Mouse (Mus musculus) Muller cell, postnatal 12 days (primary cell): ENCODE data around the gene Kif2c.

ENCODE experiments used
- DNase-seq: peaks from one replicate; pipeline ENCODE4 v3.0.0-alpha.2; 2015; ENCODE audit errors: inconsistent ontology term

Kif2c gene

DNA sequence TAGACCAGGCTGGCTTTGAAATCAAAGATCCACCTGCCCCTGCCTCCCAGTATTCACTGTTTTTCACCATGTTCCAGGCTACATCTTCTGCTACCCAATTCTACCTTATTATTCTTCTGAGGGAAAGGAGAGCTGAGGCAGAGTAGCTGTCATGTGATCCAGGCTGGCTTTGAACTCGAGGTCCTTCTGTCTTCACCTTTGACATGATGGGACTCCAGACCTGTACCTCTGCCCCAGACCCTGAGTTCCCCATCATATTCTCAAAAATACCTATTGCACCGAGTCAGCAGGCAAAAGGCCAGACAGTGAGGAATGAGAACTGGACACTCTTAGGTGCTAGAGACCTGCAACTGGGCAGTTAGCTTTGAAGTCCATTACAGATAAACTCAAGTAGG lies 47.8 kb downstream of the Kif2c start:
- no peak for DNase-seq

DNA sequence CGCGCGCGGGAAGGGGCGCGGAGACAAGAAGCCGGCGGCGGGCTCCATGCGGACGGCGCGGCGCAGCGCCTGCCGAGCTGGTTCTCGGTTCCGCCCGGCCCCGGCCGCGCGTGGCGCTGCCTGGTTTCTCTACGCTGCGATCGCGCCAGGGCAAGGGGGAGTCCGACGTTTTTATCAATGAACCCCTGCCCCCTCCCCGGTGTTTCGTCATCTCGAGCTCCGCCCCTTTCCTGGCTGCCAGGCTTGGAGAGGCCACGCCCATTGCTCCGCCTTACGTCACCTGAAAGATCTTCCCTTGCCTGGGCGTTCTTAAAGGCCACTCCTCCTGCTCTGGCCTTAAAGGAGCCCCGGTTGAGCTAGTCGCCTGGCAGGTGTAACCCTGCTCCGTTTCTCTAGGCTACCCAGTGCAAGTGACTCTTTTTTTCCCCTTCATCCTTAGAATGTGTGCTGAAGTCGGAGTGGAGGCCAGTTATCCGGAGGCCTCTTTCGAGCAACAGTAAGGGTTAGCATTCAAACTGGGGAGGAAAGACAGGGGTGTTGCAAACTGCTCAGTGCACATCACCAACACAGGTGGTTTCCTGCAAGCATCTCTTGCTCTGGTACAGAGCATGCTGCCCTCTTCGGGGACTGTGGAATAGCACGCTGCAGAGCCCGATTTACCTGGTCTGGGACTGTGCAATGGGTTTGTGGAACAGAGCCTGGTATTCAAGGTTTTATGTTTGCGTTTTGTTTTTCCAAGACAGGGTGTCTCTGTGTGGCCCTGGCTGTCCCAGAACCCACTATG lies 48.4 kb downstream of the Kif2c start, which contains the start of gene Plk3:
Gene Plk3, minus strand, starts transcription at position 147 of the 784 bp plus-strand sequence.
- DNase-seq = peak; percentile 97

DNA sequence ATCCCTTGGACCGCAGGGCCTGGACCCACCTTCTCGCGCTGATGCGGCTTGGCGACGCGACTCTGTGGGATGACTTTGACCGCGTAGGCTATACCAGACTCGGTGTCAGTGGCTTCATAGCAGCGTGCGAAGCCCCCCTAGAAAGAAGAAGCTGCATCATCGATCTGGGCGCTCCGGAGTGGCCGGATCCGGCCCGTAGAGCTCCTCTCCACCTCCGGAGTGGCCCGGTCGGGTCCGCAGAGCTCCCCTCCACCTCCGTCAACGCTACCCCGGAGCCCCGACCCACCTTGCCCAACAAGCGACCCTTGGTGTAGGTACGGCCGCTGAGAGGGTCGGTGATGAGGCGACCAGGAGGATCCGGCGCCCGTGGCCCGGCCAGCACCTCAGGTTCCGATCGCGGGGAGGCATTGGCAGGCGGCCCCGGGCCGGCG lies 49.1 kb downstream of the Kif2c start:
- peak; percentile 35 for DNase-seq

DNA sequence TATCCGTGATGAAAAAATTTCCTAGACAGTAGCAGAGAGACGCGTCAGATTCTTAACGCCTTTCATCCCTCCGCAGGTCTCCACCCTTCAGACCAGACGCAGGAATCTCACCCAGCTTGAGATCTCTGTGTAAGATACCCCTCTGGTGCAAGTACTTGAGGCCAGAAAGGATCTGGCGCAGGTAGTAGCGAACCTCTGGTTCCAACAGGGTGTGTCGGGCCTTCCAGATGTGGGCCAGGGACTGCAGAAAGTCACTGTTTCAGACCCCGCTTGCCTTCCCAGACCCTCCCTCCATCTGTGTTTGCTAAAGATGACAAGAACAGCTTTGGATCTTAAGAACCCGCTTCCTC lies 49.7 kb downstream of the Kif2c start:
- DNase-seq = no peak

DNA sequence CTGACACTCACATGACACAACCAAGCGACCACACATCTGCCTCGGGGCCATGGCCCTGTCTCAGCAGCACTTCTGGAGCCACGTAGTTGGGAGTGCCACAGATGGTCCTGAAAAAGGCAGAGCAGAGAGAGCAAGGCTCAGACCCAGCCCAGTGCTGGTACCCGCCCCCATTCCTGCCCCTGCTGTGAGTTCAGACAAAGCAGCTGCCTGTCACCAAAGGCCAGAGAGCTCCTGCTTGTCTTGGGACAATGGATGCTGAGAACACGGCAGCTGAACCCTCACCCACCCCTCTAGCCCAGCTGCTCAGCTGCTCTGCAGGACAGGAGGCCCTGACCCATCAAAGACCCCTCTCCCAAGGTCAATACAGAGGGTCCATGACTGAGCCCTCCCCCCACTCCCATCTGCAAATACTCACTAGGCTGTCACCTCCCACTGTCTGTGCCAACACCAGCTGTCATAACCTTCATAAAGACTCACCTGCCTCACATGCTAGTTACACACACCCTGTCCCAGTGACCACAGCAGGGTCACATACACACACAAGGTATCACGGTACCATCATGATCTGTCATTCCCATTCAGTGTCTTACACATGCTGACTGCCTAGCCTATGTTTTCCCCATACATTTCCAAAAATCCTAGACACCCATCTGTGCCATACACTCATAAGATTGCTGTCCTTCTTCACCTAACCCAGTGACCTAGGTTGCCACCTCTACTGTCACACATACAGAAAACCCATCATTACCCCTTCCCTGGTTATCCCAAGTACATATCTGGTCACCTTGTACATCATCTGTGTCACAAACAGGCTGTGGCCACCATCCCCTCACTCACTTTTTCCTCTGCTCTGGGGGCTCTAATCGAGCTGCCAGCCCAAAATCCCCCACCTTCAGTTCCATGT lies 50.3 kb downstream of the Kif2c start:
- peak; percentile 76 for DNase-seq

DNA sequence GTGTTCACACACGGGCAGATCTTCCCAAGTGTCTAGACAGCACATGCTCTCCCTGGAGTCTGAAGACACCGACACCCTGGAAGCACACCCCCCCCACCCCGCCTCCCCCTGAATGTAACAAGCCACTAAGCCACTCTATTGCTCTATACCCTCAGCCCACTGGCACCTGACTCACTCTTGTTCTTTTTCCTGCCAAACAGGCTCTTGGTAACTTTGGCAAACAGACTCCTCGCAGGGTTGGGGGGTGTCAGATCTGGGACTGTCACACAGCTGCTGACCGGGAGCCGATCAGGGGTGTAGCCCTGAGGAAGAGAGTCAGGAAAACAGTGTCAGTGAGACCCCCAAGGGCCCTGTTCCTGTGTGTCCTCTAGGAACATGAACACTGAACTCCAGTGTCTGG lies 51.2 kb downstream of the Kif2c start:
- DNase-seq = peak; percentile 36

DNA sequence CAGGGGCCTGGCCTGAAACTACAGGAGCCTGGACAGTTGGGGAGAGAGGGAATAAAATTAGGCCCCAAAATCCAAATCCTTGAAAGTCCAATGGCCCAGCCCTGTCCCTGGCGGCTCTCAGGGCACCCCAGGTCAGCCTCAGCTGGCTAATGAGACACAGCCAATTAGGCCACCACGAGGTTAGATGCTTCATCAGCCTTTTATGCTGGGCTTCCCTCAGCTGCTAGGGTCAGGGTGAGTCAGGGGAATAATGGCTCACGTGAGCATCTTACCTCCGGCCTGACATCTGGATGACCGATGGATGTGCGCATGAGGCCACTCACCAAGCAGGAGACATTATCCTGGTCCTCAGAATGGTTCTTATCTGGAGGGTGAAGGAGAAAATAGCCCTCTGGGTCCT lies 51.6 kb downstream of the Kif2c start:
- DNase-seq = peak; percentile 60

DNA sequence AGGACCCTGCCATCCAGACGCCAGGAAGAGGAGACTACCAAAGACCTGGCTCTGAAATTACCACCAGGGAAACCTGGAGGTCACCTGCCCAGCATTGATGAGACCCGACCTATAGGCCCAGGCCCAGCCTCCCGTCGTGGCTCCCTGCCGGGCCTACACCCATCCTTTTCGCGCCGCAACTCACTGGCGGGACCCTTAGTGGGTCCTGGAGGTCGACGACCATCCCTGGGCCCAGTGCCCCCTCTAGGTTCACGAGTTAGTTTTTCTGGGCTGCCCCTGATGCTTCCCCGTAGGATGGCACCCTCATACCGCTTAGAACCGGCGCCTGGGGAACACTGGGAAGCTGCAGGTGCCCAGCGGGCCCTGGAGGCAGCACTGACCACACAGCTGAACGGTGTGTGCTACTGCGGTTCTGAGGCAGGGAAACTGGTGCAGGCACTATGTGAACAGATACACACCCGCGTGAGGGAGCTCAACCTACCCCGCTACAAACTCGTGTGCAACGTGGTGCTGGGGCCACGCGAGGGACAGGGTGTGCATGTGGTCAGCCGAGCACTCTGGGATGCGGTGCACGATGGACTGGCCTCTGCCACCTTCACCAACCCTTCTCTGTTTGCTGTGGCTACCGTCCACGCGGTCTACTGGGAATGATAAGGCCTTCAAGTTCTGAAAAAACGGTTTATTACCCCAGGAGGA lies 54.3 kb downstream of the Kif2c start:
- no peak for DNase-seq

DNA sequence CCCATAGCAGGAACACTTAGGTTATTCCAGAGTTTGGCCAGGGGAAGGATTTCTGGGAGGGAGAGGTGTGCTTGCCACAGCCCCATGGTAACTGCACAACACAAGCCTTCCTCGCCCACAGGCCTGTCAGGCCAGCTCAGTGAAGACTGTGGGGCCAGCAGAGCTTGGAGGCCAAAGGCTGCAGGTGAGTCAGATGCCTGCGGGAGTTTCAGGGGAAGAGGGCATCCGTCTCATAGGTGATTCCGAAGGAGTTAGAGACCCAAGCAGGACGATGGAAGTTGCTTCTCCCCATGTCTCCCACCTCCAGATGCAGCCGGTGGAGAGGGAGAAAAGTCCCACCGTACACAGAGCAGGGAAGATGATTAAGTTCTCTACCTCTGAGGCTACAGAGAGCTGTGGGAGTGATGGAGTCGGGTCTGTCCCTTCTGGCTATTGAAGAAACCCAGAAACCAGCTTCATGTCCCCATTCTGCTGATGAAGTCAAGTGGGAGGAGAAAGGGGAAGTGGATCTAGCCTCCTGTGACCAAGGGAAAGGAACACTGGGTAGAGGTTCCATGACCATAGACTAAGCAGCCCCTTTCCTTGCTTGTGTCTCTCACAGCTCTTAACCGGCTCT lies 55.7 kb downstream of the Kif2c start, which contains the start of gene Tctex1d4:
Gene Tctex1d4, plus strand, starts transcription at position 120 of the 616 bp plus-strand sequence.
- no peak for DNase-seq

DNA sequence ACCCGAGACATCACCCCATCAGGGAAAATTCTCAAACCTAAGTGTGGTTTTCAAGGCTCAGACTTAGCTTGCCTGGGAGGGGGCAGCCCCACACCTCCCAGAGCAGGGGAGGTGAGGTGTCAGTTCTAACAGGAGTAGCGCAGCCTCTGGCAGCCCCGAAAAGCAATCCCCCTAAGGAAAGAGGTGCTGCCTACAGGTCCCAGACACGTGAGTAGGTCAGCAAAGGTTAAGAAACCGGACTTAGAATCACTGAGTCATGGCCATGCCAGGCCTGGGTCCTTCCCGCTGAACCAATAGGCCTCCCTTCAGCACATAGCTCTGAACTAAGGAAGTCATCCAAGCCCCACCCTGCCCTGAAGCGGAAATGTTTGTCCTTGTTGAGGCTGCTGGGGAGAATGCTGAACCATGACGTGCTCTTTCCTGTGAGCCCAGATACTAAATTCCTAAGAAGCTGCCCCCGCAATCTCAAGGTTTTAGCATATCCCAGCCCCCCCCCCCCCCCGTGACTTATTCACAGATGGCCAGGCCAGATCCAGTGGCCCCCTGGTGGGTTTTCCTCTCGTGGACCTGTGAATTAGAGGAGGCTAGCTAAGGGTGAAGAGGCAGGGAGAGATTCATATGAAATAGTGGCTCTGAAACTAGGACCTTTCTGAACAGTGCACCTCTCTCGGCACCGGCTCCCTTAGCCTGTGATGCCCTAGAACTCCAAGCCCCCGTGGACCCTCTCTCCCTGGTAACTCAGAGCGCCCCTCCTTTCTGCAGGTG lies 56.3 kb downstream of the Kif2c start:
- DNase-seq = peak; percentile 58

DNA sequence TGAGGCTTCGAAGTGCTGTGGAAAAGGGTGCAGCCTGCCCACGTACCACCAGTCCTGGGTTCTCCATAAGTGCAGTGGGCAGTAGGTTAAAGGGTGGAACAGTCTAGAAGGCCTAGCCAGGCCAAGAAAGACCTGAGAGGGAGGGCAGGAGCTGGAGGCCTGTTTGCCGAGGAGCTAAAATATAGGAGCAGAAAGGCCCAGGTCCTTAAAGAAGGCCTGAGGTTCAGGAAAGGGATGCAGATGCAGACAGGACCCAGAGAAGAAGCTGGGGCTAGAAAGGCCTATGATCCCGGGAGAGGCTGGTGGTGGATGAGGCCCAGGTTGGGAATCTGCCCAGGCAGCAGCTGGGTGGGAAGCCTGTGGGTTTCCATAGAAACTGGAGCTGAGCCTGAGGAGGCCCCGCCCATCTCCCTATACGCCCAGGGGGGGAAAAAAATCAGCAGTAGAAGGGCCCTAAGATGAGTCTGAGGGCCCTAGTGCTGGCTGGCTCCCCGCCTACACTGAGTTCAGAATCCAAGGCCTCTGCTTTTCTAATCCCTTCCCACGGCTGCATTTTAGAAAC lies 57.0 kb downstream of the Kif2c start, which contains the start of gene Btbd19:
Gene Btbd19, minus strand, starts transcription at position 378 of the 562 bp plus-strand sequence.
- DNase-seq = peak; percentile 65

DNA sequence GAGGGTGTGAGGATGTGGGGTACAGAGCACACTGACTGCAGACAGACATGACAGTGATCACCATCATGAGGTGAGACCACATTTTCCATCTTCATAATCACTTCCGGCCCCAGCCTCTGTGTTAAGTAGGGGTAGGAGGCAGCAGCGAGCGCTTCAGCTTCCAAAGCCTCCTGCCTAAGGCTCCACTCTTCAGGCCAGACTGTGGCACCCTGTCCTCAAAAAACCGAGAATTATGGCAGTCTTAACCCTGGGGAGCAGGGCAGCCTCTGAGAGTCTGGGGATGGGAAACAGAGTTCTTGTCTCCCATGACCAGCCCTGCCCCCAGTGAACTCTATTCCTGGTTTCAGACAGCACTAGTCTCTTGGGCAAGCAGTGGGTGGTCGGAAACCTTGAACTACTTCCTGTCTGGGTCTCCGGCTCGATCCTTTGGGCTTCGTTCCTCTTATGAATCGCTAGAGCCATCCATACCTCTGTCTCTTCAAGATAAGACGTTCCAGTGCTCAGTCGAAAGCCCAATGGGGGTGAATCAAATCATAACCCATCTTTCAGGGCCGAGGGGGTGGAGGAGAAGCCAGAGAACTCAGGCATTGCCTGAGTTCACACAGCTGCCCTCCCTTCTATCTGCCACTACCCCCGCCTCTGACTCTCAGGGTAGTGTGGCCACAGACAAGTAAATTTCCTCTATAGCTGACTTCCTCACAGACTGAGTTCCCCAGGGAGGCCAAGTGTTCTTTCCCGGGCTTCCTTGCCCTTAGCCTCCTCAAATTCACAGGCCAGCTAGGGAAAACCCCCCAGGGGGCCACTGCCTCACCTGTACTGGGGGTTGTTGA lies 57.7 kb downstream of the Kif2c start:
- DNase-seq = no peak

DNA sequence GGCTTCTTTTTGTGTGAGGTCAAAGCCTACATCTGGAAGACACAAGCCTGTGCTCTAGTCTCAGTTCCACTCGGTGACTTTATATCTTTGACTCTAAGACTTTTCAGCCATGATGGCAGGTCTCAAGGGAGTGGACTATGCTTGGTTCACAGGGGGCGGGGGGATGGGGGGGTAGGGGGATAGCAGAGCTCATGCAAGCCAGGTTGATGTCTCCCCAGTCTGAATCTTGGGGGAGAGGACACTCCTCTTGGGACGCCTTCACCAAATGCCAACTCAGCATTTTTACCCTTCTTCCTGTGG lies 58.3 kb downstream of the Kif2c start:
- no peak for DNase-seq

DNA sequence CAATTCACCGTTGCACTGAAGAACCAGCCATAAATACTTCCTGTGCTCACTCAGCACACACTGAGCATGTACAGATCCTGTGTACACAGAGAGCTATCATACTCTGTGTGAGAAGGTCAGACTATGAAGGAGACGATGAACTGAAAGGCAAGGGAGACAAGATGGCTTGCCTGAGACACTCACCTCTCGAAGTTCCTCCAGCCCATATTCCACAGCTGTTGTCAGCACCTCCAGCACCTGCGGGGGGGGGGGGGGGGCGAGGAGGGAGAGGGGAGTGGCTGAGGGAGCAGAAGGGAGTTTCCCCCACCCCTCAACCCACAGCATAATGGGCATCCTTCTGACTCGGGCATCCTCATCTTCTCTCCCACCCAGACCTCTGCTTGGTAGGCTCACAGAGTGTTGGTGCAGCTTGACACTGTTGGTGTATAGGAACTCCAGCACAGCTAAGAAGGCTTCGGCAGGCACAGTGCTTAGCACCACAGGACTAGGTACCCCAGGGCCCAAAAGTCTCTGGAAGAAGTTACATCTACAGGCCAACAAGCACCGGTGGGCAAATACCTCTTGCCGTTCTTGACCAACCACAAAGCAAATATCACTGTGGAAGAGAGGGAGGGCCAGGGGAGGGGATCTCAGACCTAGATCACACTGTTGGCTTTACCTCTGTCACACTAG lies 58.8 kb downstream of the Kif2c start:
- no peak for DNase-seq

DNA sequence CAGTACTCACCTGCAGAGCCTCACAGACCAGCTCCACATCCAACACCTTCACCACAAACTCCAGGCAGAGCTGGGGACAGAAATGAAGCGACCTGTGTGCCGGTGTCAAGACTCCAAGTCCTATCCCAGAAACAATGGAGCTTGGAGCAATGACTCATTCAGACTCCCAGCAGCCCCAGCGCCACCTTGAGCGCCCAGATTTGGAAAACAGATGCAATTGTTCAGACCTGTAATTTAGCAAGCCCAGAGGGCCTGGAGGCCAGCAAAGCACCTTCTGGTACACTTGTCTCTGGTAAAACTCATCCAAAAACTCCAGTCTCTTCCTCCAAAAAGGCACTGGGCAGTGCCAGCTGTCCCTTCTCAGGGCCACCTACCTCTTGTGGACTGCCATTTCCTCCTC lies 60.2 kb downstream of the Kif2c start:
- no peak for DNase-seq

DNA sequence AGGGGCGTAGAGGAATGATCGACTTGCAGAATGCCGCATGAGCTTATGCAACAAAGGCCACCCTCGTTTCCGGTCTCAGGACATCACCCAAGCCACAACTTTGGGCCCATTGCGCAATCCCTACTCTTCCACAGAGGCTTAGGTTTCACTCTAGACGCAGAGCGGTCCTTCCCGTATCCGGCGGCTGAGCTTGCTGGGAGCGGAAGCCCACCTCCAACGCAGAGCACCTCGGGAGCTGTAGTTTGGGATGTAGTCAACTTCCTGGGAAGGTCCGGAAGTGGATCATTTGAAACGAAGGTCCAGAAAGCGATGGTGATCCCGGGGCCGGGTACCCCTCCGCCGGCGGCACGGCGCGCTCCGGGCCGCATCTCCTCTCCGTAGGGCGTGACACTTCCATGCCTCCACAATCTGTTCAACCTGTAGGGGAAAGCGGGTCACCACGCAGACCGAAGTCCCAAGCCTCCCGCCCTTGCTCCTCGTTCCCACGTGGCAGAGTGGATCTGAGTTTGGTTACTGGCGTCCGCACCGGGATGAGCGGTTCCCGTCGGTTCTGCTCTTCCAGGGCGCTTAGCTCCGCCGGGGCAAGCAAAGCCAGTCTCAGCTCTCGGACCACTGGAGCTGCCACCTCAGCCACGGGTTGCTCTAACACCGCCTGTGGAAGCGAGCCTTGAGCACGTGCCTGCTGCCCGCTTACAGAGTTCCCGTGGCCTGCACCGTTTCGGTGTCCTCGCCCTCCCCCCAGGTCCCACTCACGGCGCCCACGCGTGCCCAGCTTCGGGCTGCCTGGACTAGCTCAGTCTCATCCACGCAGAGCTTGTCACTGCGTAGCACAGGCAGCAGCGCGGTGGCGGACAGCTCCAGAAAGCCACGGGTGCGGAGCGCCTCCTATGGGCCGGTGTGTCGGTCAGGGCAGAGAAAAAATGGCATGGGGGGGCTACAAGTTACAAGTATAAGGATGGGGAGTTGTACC lies 61.7 kb downstream of the Kif2c start:
- DNase-seq = peak; percentile 97

DNA sequence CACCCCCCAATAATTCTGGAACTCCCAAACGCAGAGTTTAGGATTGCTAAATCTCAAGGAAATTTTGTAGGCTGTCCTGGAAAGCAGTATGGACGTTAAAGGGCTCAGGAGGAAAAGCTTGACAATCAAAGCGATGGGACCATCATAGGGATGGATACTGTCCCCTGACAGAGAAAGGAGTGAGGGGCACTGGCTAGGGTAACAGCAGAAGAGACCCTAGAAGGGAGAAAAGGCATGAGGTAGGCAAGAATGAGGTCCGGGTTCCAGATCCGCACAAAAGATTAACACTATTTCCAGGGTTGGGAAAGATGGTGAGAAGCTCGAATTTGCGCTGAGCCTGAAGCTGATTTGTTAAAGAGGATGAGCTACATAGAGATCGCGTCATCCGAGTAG lies 62.4 kb downstream of the Kif2c start:
- no peak for DNase-seq

DNA sequence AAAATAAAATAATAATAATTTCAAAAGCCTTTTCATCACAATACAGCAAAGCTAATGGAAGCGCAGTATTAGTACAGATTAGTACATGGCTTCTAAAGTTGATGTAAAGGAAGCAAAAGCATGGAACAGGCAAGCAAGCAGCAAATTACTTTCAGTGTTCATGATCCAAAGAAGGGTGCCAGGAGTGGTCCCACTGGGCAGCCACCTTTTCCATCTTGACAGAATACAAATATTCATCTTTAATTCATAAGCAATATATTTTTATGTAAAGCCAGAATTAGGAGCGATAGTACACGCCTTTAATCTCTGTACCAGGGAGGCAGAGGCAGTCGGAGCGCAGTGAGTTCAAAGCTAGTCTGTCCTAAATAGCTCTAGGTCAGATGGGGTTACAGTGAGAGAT lies 62.8 kb downstream of the Kif2c start:
- DNase-seq = no peak
